Mouse (Mus musculus) spleen, adult 18-20 months (tissue): ENCODE measurements around the gene Fam178b.

Experiments
- DNase-seq, 2 experiments: peaks; one replicate each; pipeline ENCODE4 v3.0.0; 2022; ENCODE audit warnings: mixed read lengths in 2 of 2

Fam178b gene

DNA sequence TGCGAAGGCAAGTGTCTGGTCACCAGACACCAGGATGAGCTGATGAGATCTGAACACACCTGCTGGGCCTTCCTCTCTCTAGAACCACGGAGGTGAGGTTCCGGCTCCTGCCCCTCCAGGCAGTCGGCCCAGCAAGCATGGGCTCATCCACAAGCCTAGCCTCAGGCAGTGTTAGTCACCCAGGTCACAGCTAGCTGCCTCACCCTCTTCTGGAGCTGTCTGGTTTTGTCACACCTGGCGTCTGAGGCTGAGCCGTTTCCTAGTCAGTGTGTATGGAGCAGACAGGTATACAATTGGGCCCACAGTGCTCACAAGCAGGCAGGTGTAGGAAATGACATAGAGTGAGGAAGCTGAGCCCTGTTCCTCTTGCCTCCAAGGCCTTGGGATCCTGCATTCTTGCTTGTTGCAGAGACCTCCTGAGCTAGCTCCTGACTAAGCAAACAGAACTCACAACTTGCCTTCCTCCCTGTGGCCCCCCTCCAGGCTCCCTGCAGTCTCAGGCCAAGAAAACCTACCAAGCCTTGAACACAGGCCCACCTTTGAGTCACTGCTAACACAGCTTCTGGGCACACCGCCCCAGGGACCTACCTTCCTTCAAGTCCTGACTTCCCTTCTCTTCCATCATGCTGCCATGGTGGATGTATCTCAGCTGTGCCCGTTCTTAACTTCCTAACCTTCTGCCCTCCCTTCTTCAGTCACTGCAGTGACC, 99.4 kb downstream of the Fam178b start:
- DNase-seq: no peak

DNA sequence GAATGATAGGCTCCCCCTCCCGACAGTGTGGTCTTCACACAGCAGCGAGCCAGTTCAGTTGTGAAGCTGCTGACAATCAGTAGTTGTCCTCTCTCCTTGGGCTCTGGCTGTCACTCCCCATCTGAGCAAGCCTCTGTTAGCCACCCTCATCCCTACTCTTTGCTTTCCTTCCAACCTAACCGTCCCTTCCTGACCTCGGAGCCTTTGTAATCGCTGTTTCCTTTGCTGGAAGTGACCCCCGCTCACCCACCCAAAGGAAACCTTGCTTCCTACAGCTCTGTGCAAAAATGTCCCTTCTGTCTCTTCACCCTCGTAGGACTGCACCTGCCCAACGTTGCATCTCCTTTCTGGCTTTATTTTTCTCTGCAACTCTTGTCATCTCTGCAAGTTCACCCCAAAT, 100.8 kb downstream of the Fam178b start:
- DNase-seq: no peak

GRCm38 (mm10) chr1:36581260-36581659, 101.7 kb downstream of the Fam178b start:
- DNase-seq: no peak

DNA sequence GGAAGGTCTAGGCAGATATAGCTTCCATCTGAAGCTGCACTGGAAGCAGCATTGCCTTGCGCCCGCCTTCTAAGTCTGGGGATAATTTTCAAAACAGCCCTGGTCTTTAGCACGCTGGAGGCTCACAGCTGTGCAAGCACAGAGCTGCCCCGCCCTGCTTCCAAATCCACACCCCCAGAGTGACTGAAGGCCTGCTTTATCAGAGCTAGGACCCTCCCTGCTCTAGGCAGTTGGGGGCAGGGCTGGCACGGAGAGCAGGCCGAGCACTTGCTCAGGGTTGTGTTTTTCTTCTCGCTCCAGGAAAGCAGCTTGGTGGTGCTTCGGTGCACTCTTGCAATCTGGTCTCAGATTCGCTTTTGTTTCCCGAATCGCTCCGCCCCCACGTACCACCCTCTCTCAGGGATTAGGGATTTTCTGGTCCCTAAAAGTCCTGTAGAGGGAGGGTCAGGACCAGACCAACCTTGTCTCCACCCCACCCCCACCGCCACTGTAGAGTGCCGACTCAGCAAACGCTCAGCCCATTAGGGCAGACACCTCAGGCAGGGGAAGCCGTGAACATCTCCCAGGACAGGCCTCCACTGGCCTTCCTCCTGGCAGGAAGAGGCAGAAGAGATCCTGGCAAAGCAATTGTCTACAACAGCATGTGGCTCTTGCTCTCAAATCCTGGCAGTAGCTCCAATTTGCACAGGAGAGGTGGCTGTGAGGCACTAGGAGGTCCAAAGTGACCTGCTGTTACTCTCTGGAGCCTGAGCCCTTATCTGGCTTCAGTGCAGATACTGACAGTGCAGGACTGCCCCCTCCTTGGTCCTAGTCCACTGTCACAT, 102.4 kb downstream of the Fam178b start:
- no peak for DNase-seq

DNA sequence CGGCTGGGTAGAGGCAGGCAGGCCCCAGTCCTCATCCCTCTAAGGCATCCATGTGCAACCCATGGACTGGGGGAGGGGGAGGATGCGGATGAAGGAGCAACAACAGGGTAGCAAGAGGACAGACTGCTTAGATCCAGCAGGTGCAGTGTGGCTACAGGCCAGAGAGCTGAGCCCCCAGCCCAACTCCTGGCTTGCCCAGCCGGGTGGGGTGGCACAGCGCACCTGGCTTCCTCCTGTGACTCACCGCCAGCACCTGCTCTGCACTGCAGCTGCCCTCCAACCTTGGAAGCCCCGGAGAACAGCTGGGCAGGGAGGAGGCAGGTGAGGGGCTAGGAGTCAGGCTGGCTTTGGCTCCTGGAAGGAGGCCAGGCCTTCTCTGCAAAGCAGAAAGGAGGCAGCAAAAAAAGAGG, 103.0 kb downstream of the Fam178b start:
- no peak for DNase-seq

- DNase-seq: no peak
Observed at GRCm38 (mm10) chr1:36576991-36577675, 105.8 kb downstream of the Fam178b start.

GRCm38 (mm10) chr1:36575347-36575746, 107.6 kb downstream of the Fam178b start:
- no peak for DNase-seq

DNA sequence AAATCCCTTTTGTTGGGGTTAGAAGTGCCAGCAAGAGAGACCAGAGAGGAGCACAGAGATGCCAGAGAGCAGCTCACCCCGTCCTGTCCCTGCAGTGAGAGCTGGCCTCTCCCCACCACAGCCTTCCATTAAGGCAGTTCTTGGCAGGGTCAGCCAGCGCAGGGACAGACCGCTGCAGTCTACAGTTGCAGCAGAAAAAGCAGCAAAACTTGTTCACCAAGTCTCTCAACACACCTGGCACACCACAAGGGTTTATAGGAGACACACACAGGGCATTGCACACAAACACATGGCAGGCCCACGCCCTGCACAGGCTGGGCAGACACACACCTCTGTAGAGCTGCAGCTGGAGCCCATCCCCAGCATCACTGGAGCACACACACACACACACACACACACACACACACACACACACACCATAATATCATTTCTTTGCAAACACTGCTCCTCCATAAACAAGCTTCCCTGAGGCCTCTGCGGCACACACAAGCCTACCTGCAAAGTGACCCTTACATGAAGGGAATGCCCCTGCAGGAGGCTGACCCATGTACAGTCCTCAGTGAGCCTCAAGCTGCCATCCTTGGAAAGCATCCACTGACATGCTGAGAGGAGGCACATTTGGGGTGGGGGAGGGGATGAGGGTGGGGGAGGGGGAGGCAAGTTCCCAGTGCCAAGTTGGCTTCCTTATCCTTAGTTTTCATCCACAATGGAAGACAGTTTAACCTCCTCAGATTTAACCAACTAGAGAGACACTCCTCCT, 108.6 kb downstream of the Fam178b start:
- no peak for DNase-seq

DNA sequence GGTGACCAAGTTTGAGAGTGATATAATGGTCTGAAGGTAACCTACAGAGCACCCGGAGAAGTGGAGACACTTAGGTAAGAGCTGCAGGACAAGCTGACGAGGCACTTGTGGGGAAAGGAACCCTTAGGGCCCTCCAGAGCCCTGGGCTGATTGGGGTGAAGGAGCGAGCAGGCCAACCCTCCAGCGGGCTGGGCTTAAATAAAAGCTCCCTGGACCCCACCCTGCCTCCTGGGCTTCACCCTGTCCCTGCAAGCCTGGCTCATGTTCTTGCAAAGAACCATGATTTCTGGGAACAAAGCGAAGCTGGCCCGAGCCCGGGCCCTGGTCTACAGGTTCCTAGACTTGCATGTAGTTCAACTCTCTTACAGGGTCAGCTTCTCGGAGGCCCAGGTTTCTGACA, 109.5 kb downstream of the Fam178b start:
- no peak for DNase-seq

- no peak for DNase-seq
Observed at GRCm38 (mm10) chr1:36572709-36573108, 110.3 kb downstream of the Fam178b start.

GRCm38 (mm10) chr1:36572140-36572700, 110.8 kb downstream of the Fam178b start:
- no peak for DNase-seq

DNA sequence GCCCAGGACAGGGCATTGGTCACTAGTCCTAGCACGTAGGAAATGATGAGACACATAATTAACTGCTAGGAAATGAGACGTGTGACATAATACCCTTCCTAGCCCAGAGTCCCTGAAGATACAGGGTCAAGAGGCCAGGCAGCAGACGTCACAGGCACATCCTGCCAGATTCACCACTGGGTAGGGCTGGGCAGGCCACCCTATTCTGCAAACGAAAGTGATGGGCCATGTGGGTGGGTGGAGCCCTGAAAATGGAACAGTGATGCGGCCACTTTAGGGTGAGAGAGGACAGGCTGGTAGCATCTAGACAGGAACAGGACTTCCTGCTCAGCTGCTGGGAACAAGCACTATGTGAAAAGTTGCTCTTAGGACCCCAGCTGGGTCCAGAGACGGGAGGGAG, 111.4 kb downstream of the Fam178b start:
- no peak for DNase-seq

DNA sequence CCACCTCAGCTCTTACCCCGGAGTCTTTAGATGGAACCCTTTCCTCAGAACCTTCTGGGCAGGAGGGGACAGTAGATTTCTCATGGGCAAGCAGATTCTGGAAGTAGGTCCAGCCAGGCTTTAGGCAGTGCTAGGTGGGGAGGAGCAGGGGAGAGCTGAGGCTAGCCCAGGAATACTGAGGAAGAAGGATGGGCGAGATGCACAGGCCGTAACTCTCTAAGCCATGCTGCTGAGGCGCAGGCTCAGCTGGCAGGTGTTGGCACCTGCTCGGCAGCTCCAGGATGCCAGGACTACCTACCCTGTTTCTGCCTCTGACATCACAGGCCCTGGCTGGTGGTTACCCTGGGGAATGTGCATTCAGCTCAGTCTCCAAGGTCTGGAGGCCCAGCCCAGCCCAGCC, 112.7 kb downstream of the Fam178b start:
- no peak for DNase-seq

DNA sequence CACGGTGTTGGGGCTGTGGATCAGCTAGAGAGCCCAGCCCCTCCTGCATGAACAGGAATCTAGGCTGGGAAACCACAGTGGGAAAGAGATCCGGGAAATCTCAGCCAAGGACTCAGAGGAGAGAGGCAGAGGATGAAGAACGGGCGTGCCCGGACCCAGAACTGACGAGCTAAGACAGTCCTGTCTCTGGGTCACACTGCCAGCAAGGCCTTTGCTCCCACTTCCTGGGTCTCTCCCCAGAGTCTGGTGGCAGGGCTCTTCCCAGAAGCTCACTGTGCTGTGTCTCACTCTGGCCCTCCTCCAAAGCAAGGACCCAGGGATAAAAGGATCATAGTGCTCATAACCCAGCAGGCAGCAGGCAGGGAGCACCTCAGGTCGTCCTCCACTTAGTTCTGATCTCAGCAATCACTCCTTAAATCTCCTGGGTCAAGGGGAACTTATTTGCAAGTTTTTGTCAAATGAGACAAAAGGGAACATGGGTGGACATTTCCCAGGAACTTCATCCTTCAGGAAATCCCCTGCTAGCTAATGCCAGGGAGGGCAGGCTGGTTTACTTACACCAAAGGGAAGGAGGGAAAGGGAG, 113.2 kb downstream of the Fam178b start:
- DNase-seq: no peak

DNA sequence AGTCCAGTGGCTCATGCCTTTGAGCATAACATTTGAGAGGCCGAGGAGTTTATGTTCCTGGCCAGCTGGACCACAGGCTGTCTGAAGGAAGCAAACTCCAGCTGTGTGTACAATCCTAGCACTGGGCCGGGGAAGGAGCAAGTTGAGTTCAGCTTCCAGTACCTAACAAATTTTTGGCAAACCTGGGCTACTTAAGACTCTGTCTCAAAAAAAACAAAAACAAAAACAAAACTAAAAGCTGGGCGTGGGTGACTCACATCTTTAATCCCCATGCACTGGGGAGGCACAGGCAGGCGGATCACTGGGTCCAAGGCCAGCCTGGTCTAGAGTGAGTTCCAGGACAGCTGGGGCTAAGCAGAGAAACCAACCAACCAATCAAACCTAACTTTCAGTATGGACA, 114.2 kb downstream of the Fam178b start:
- no peak for DNase-seq

- no peak for DNase-seq
Observed at GRCm38 (mm10) chr1:36567818-36568603, 115.0 kb downstream of the Fam178b start.

- no peak for DNase-seq
Observed at GRCm38 (mm10) chr1:36566425-36566824, 116.6 kb downstream of the Fam178b start.

DNA sequence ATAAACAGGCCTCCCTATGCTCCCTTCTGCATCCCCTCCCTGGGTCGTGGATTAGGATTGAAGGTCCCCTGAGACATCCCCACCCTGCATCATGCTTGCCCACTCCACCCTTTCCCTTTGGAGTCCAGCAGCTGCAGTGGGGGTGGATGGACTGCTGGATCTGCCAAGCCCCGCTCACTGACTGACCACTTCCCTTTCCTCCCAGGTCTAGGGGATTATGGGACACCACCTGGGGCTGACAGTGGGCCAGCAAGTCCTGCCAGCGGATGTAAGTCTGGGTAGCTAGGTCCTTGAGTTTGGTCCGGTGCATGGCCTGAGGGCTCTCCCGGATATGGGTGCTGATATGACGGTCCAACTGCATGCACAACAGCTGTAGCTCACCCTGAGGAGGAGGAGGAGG, 118.9 kb downstream of the Fam178b start:
- DNase-seq: no peak

GRCm38 (mm10) chr1:36563632-36564031, 119.4 kb downstream of the Fam178b start:
- DNase-seq: no peak

DNA sequence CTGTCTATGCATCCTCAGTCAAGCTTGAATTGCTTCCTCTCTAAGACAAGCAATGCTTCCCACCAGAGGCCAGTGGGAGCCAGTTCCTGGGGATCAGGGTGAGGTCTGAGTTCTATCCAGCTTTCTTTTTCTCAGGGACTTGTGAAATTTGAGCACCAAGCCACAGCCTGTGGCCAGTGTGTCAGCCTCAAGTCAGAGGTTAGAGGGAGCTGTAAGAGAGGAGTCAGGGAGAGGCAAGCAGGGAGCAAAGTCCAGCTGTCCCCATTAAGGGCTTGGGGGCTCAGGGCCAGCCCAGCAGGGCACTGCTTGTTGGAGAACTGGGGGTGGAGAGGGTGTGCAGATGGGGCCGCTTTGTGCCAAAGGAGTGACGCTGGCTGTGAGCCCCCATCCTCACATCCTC, 119.8 kb downstream of the Fam178b start:
- no peak for DNase-seq

GRCm38 (mm10) chr1:36562388-36562787, 120.6 kb downstream of the Fam178b start:
- no peak for DNase-seq
